Mouse (Mus musculus): Measurements from ENCODE around the gene Zfp142. TPM values are rescaled to one million over a fixed set of nuclear protein-coding genes. Genes with fewer than 3 reads are reported as not detected.

Gene Zfp142
- polyA plus RNA-seq, 1 experiment from 2014 or later = 10.5 TPM

GRCm38 (mm10) chr1:74569739-74570719 is 18.0 kb downstream of the Zfp142 start:
- no peak overlapping the region for H3K9ac ChIP-seq
- no peak overlapping the region for H3K4me3 ChIP-seq
- no peaks in the 10 kb centered on the region for H3K9me3 ChIP-seq
- no peak overlapping the region for H3K4me2 ChIP-seq (replicated peaks)
- 92% methylated on average over 29 of the region's 29 CpGs for WGBS
- no peaks in the 10 kb centered on the region for H3K27me3 ChIP-seq
- H3K36me3 ChIP-seq = peaks cover 88% of the 10 kb centered on the region
- H3K27ac ChIP-seq = no peak overlapping the region
- no peaks in the 10 kb centered on the region for H3K4me1 ChIP-seq
- no peak for ATAC-seq (ENCODE audit: insufficient number of reproducible peaks, insufficient read depth, low FRiP score, low TSS enrichment)

- H3K4me1 ChIP-seq = no peaks in the 10 kb centered on the region
- no peak overlapping the region for H3K9ac ChIP-seq
- peaks cover 64% of the 10 kb centered on the region for H3K36me3 ChIP-seq
- H3K9me3 ChIP-seq = no peaks in the 10 kb centered on the region
- H3K27me3 ChIP-seq = no peaks in the 10 kb centered on the region
- no peak overlapping the region for H3K4me3 ChIP-seq
- WGBS = 93% methylated on average over 6 of the region's 6 CpGs
- no peak overlapping the region for H3K27ac ChIP-seq
- no peak for ATAC-seq (ENCODE audit: insufficient number of reproducible peaks, insufficient read depth, low FRiP score, low TSS enrichment)
- H3K4me2 ChIP-seq (replicated peaks) = no peak overlapping the region
These were observed 22.2 kb downstream of the Zfp142 start for GRCm38 (mm10) chr1:74565834-74566233.

DNA sequence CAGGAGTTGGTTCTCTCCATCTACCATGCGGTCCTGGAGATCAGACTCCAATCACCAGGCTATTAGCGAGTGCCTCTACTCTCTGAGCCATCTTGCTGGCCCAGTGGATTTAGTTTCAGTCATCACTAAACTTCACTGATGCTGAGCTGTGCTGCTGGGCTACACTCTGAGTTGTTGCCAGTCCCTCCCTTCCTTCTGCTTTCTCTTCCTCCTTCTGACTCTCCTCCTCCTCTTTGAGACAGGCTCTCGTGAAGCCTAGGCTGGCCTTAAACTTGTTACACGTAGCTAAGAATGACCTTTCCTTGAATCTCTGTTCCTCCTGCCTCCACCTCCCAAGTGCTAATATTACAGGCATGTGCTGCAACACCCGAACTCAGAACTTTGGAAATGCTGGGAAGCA is 29.0 kb downstream of the Zfp142 start:
- WGBS = 85% methylated on average over 5 of the region's 5 CpGs
- Histone ChIP-seq H3K27ac (no peak overlapping the region), H3K27me3 (no peaks in the 10 kb centered on the region), H3K4me1 (no peaks in the 10 kb centered on the region), H3K9me3 (no peaks in the 10 kb centered on the region), H3K4me3 (no peak overlapping the region), H3K9ac (no peak overlapping the region), H3K4me2 (replicated peaks) (no peak overlapping the region), H3K36me3 (peaks cover 5% of the 10 kb centered on the region; the same call in 1 of the 2 replicates)
- no peak for ATAC-seq (ENCODE audit: insufficient number of reproducible peaks, insufficient read depth, low FRiP score, low TSS enrichment)

- Histone ChIP-seq H3K4me1 (peaks cover 9% of the 10 kb centered on the region; the same call in 1 of the 2 replicates), H3K4me3 (no peak within 1 kb of the TSS), H3K36me3 (no peaks in the 10 kb centered on the region), H3K4me2 (replicated peaks) (no peak within 1 kb of the TSS), H3K27ac (no peak within 1 kb of the TSS), H3K9me3 (no peaks in the 10 kb centered on the region), H3K9ac (no peak within 1 kb of the TSS), H3K27me3 (no peaks in the 10 kb centered on the region)
- ATAC-seq (ENCODE audit: insufficient number of reproducible peaks, insufficient read depth, low FRiP score, low TSS enrichment) = no peak
- WGBS = 71% methylated on average over 4 of the region's 4 CpGs
These were observed 43.9 kb downstream of the Zfp142 start, which contains the start of gene Usp37 for GRCm38 (mm10) chr1:74544184-74544583. TSS of gene Usp37 (minus strand) at chr1:74544284.

DNA sequence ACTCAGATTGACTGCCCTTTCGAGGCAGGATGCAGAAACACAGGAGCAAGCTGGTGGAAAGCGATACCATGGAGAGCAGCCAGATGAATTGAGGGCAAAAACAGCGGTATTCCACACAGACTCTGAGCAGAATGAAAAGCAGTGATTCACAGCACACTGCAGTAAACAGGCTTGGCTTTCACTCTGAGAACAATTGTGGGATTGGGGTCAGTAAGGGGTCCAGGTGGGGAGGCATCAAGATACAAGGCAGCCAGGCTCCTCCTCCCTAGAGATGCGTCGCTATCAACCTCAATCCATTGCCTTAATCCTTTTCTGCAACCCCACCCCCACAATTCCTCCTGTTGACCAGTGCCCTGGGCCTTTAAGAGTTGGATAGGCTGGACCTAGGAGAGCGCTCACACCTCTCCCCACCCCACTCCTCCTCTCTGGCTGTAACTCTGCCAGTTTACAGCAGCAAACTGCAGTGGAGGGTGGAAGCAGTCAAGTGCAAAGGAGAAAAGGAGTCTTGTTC is 45.5 kb downstream of the Zfp142 start, which contains the start of gene Plcd4:
Gene Plcd4 (plus strand): TSS at position 438 of the 511 bp plus-strand sequence.
- H3K4me1 ChIP-seq = peaks cover 16% of the 10 kb centered on the region; the same call in 1 of the 2 replicates
- H3K4me2 ChIP-seq (replicated peaks) = no peak within 1 kb of the TSS
- no peak for ATAC-seq (ENCODE audit: insufficient number of reproducible peaks, insufficient read depth, low FRiP score, low TSS enrichment)
- no peak within 1 kb of the TSS for H3K27ac ChIP-seq
- H3K9ac ChIP-seq = no peak within 1 kb of the TSS
- WGBS = 5% methylated on average over 6 of the region's 6 CpGs
- no peaks in the 10 kb centered on the region for H3K36me3 ChIP-seq
- no peak within 1 kb of the TSS for H3K4me3 ChIP-seq
- no peaks in the 10 kb centered on the region for H3K9me3 ChIP-seq
- no peaks in the 10 kb centered on the region for H3K27me3 ChIP-seq

DNA sequence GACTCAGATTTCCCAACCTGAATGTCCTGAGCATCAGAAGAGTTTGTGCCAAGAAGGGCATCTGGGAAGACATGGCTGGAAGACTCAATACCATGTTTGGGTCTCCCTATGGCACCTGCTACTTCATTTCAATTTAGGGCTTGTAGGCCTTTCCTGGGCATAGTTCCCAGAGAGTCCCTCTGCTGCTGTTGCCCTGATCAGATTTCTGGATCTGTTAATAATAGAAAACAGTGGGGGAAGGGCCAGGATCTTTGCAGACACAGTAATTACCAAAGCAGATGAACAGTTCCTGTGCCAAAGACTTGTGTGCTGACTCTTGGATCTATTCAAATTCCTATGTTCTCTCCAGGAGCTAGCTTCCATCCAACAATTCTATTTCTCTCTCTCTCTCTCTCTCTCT is 49.4 kb downstream of the Zfp142 start:
- Histone ChIP-seq H3K4me2 (replicated peaks) (no peak overlapping the region), H3K27ac (no peak overlapping the region), H3K4me1 (peaks cover 16% of the 10 kb centered on the region; the same call in 1 of the 2 replicates), H3K27me3 (no peaks in the 10 kb centered on the region), H3K4me3 (no peak overlapping the region), H3K36me3 (no peaks in the 10 kb centered on the region), H3K9me3 (no peaks in the 10 kb centered on the region), H3K9ac (no peak overlapping the region)
- ATAC-seq (ENCODE audit: insufficient number of reproducible peaks, insufficient read depth, low FRiP score, low TSS enrichment) = no peak

- Histone ChIP-seq H3K4me1 (no peaks in the 10 kb centered on the region), H3K4me2 (replicated peaks) (no peak overlapping the region), H3K27ac (no peak overlapping the region), H3K9ac (no peak overlapping the region), H3K9me3 (no peaks in the 10 kb centered on the region), H3K36me3 (peaks cover 91% of the 10 kb centered on the region), H3K27me3 (no peaks in the 10 kb centered on the region), H3K4me3 (no peak overlapping the region)
- ATAC-seq (ENCODE audit: insufficient number of reproducible peaks, insufficient read depth, low FRiP score, low TSS enrichment) = no peak
- 86% methylated on average over 7 of the region's 7 CpGs for WGBS
These were observed 59.5 kb downstream of the Zfp142 start for GRCm38 (mm10) chr1:74528589-74528988.

GRCm38 (mm10) chr1:74524746-74525145 is 63.3 kb downstream of the Zfp142 start:
- Histone ChIP-seq H3K4me1 (no peaks in the 10 kb centered on the region), H3K36me3 (peaks cover 82% of the 10 kb centered on the region), H3K4me3 (no peak overlapping the region), H3K4me2 (replicated peaks) (no peak overlapping the region), H3K9ac (no peak overlapping the region), H3K27ac (no peak overlapping the region), H3K27me3 (no peaks in the 10 kb centered on the region), H3K9me3 (no peaks in the 10 kb centered on the region)
- 88% methylated on average over 4 of the region's 4 CpGs for WGBS
- no peak for ATAC-seq (ENCODE audit: insufficient number of reproducible peaks, insufficient read depth, low FRiP score, low TSS enrichment)

- H3K27me3 ChIP-seq = no peaks in the 10 kb centered on the region
- H3K27ac ChIP-seq = no peak overlapping the region
- no peaks in the 10 kb centered on the region for H3K4me1 ChIP-seq
- H3K9me3 ChIP-seq = no peaks in the 10 kb centered on the region
- peaks cover 47% of the 10 kb centered on the region for H3K36me3 ChIP-seq
- H3K4me3 ChIP-seq = no peak overlapping the region
- H3K4me2 ChIP-seq (replicated peaks) = no peak overlapping the region
- no peak overlapping the region for H3K9ac ChIP-seq
- ATAC-seq (ENCODE audit: insufficient number of reproducible peaks, insufficient read depth, low FRiP score, low TSS enrichment) = no peak
These were observed 68.2 kb downstream of the Zfp142 start for GRCm38 (mm10) chr1:74519875-74520274.

Small RNA genes within 50 kb of the gene (microRNA-seq; reads per million reads assigned to microRNA genes)
- not detected for gene Gm25035

Other genes with a start within 250 kb of the Zfp142 start
- 0.93 and 0.98 TPM in 2 replicates for gene Catip, start 226.1 kb downstream of the Zfp142 start, polyA plus RNA-seq (2016; fragmentation: Nextera tagmentation; extraction: Ambion mirVana)
- gene Slc11a1, start 213.1 kb downstream of the Zfp142 start, polyA plus RNA-seq (2016; fragmentation: Nextera tagmentation; extraction: Ambion mirVana) = 4.1 and 5.0 TPM in 2 replicates
- gene Ctdsp1, start 196.7 kb downstream of the Zfp142 start, polyA plus RNA-seq (2016; fragmentation: Nextera tagmentation; extraction: Ambion mirVana) = 75.7 and 78.9 TPM in 2 replicates
- 0.23 and 0.24 TPM in 2 replicates for gene Vil1, start 178.9 kb downstream of the Zfp142 start, polyA plus RNA-seq (2016; fragmentation: Nextera tagmentation; extraction: Ambion mirVana)
- 70.1 and 71.5 TPM in 2 replicates for gene Cnot9, start 82.2 kb downstream of the Zfp142 start, polyA plus RNA-seq (2016; fragmentation: Nextera tagmentation; extraction: Ambion mirVana)
- 0.89 and 1.2 TPM in 2 replicates for gene Plcd4, start 45.4 kb downstream of the Zfp142 start, polyA plus RNA-seq (2016; fragmentation: Nextera tagmentation; extraction: Ambion mirVana)
- gene Usp37, start 44.0 kb downstream of the Zfp142 start, polyA plus RNA-seq (2016; fragmentation: Nextera tagmentation; extraction: Ambion mirVana) = 39.8 and 41.7 TPM in 2 replicates
- gene Bcs1l, start within 50 bp of the Zfp142 start, polyA plus RNA-seq (2016; fragmentation: Nextera tagmentation; extraction: Ambion mirVana) = 15.2 and 17.8 TPM in 2 replicates
- gene Rnf25, start 13.2 kb upstream of the Zfp142 start, polyA plus RNA-seq (2016; fragmentation: Nextera tagmentation; extraction: Ambion mirVana) = 37.9 and 39.0 TPM in 2 replicates
- gene Stk36, start 13.2 kb upstream of the Zfp142 start, polyA plus RNA-seq (2016; fragmentation: Nextera tagmentation; extraction: Ambion mirVana) = 13.7 and 13.9 TPM in 2 replicates
- gene Ttll4, start 73.5 kb upstream of the Zfp142 start, polyA plus RNA-seq (2016; fragmentation: Nextera tagmentation; extraction: Ambion mirVana) = 28.6 and 29.3 TPM in 2 replicates
- 9.1 and 10.5 TPM in 2 replicates for gene Cyp27a1, start 125.3 kb upstream of the Zfp142 start, polyA plus RNA-seq (2016; fragmentation: Nextera tagmentation; extraction: Ambion mirVana)
- 0.47 and 0.56 TPM in 2 replicates for gene Prkag3, start 161.0 kb upstream of the Zfp142 start, polyA plus RNA-seq (2016; fragmentation: Nextera tagmentation; extraction: Ambion mirVana)
- 30.1 and 30.8 TPM in 2 replicates for gene Wnt6, start 183.6 kb upstream of the Zfp142 start, polyA plus RNA-seq (2016; fragmentation: Nextera tagmentation; extraction: Ambion mirVana)
- gene Wnt10a, start 203.3 kb upstream of the Zfp142 start, polyA plus RNA-seq (2016; fragmentation: Nextera tagmentation; extraction: Ambion mirVana) = 3.1 and 3.5 TPM in 2 replicates